Mouse (Mus musculus) erythroblast, embryonic 14.5 days (primary cell): Measurements from ENCODE around the gene Kcnk13. TPM values are rescaled to one million over a fixed set of nuclear protein-coding genes. Genes with fewer than 3 reads are reported as not detected.

Experiments used
- H3K27me3 ChIP-seq: 2 replicates; pipeline ENCODE4 v1.6.1; 2012; ENCODE audit warnings: inconsistent platforms; ENCODE audit not compliant: control insufficient read depth
- H3K36me3 ChIP-seq: 2 replicates; pipeline ENCODE4 v1.6.1; 2012; ENCODE audit warnings: mild to moderate bottlenecking, inconsistent platforms; ENCODE audit not compliant: control insufficient read depth
- H3K4me1 ChIP-seq: 2 replicates; pipeline ENCODE4 v1.6.1; 2012; ENCODE audit warnings: inconsistent platforms; ENCODE audit not compliant: control insufficient read depth
- H3K4me3 ChIP-seq: replicated peaks from 2 replicates; pipeline ENCODE3; 2012; ENCODE audit warnings: moderate library complexity, mild to moderate bottlenecking, inconsistent platforms
- H3K9me3 ChIP-seq: 2 replicates; pipeline ENCODE4 v1.6.1; 2012; ENCODE audit warnings: low read length, inconsistent platforms, mixed read lengths; ENCODE audit not compliant: control insufficient read depth
- GATA1 ChIP-seq: IDR thresholded peaks from 2 replicates; pipeline ENCODE4 v1.6.1; 2012; ENCODE audit warnings: low read length, inconsistent platforms, mixed read lengths
- TAL1 ChIP-seq: IDR thresholded peaks from 3 replicates; pipeline ENCODE4 v1.6.1; 2012; ENCODE audit warnings: low read length, inconsistent platforms, mixed read lengths
- polyA plus RNA-seq: library from polyadenylated mRNA; stranded (reverse); fragments of >175 nt; gene quantifications from 2 replicates; pipeline ENCODE4 v1.2.3, GENCODE M21; 2012

The Kcnk13 gene
- polyA plus RNA-seq, 1 experiment, result not detected

DNA sequence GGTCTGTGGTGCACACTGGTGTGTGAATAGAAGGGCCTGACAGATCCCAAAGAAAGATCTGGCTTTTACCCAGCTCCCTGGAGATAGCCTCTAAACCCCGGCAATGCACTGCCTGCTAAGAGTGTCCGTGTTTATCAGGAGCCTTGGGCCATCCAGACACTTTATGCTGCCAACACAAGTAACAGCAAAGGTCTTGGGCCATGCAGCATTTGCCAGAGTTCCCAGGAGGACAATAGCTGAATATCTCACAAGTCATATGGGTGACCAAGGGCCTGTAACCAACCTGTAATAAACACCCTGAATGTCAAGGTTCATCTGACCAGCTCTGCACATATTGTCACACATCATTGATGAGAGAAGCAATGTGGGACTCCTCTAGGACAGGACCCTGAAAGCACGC, 123.7 kb downstream of the Kcnk13 start:
- H3K9me3 ChIP-seq, result peaks cover 2% of the 10 kb centered on the region; the same call in 1 of the 2 replicates
- no peaks in the 10 kb centered on the region for H3K36me3 ChIP-seq
- TF ChIP-seq GATA1, result no peak
- TF ChIP-seq TAL1, result no peak
- H3K4me1 ChIP-seq, result no peaks in the 10 kb centered on the region
- no peak overlapping the region for H3K4me3 ChIP-seq
- no peaks in the 10 kb centered on the region; the same call in 1 of the 2 replicates for H3K27me3 ChIP-seq

DNA sequence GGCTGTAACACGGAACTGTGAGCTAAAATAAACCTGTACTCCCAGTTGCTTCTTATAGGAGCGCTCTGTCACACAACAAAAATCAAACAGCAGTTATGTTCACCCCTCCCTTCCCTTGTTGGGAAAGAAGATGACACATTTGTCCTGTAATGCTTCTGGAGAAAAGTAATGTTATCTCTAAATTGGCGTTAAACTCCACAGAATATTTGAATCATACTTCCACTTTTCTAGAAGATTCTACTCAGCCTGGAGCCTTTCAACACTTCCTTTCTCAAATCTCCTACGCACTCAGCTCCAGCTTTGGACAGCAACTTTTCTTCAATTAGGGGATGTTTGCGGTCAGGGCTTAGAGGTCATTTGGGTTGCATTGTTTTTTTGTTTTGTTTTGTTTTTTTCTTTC, 125.0 kb downstream of the Kcnk13 start:
- TF ChIP-seq TAL1, result no peak
- TF ChIP-seq GATA1, result no peak
- Histone ChIP-seq H3K27me3 (no peaks in the 10 kb centered on the region), H3K36me3 (no peaks in the 10 kb centered on the region), H3K4me1 (no peaks in the 10 kb centered on the region), H3K4me3 (no peak overlapping the region), H3K9me3 (no peaks in the 10 kb centered on the region)

- no peak for TF ChIP-seq GATA1
- no peak for TF ChIP-seq TAL1
- no peaks in the 10 kb centered on the region for H3K9me3 ChIP-seq
- H3K4me1 ChIP-seq, result no peaks in the 10 kb centered on the region
- no peaks in the 10 kb centered on the region for H3K27me3 ChIP-seq
- H3K4me3 ChIP-seq, result no peak overlapping the region
- no peaks in the 10 kb centered on the region for H3K36me3 ChIP-seq
These were observed 126.5 kb downstream of the Kcnk13 start for GRCm38 (mm10) chr12:100090750-100091149.

DNA sequence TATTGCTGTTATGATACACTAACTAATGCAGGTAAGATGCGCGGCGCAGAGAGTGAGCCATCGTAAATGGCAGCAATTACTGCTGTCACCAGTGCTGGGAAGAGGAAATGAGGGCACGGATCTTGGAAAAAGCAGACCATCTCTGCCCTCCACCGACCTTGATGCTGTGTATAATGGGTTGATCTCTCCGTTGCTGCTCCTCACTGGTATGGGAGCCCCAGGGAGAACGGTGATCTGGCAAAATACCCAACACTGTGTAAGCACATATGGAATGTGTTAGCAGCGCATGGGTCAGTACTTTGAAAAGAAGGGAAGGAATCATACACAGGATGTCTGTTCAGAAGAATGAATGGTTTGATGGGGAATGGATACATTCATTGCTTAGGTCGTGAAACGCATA, 128.7 kb downstream of the Kcnk13 start:
- H3K4me1 ChIP-seq, result no peaks in the 10 kb centered on the region
- no peaks in the 10 kb centered on the region for H3K27me3 ChIP-seq
- H3K36me3 ChIP-seq, result no peaks in the 10 kb centered on the region
- TF ChIP-seq GATA1 (no peak), TAL1 (no peak)
- no peaks in the 10 kb centered on the region for H3K9me3 ChIP-seq
- H3K4me3 ChIP-seq, result no peak overlapping the region

DNA sequence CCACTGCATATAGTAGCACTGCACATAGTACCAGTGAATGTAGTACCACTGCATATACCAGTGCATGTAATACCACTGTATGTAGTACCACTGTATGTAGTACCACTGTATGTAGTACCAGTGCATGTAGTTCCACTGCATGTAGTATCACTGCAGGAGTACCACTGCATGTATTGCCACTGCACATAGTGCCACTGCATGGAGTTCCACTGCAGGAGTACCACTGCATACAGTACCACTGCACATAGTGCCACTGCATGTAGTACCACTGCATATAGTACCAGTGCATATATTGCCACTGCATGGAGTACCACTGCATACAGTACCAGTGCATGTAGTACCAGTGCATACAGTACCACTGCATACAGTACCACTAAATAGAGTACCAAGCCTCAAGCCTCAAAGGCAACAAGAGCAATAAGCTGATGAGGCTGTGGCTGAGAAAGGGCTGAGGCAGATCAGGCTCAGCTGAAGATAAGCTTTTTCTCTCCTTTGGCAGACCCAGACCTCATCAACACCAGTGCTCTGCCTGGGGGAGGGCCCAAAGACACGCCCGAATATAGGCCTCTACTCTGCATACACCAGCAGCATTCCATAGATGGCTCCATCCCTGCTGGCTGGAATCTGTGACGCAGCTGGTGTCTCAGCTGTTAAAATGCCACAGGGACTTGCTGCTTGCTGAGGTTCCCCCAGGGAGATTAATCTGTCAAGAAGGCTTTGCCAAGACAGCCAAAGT, 135.8 kb downstream of the Kcnk13 start:
- no peak for TF ChIP-seq GATA1
- no peak for TF ChIP-seq TAL1

GRCm38 (mm10) chr12:100100707-100101030, 136.4 kb downstream of the Kcnk13 start:
- Histone ChIP-seq H3K27me3 (no peaks in the 10 kb centered on the region), H3K9me3 (no peaks in the 10 kb centered on the region), H3K36me3 (no peaks in the 10 kb centered on the region), H3K4me1 (no peaks in the 10 kb centered on the region), H3K4me3 (no peak overlapping the region)
- TF ChIP-seq TAL1, result no peak
- no peak for TF ChIP-seq GATA1

More for the DNA sequence above, 135.8 kb downstream of the Kcnk13 start:
- Histone ChIP-seq H3K4me3 (no peak overlapping the region), H3K36me3 (no peaks in the 10 kb centered on the region), H3K4me1 (no peaks in the 10 kb centered on the region), H3K9me3 (no peaks in the 10 kb centered on the region), H3K27me3 (no peaks in the 10 kb centered on the region)

DNA sequence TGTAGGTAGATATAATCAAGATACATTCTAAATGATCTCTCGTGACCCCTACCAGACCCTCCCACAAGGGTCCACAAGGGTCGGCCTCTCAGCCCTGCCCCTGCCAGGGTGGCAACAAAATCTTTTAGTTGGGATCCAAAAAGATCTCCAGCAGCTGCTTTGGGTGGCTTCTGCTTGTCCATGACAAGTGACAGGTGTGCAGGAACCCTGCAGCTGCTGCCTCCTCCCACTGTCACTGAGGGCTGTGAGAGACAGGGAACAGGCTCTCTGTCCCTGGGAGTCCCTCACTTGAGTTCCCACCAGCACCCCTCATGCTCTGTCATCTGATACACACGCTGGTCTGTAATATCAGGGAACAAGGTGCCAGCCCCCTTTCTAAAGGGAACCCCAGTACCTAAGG, 137.4 kb downstream of the Kcnk13 start:
- TF ChIP-seq GATA1 (no peak), TAL1 (no peak)
- Histone ChIP-seq H3K27me3 (no peaks in the 10 kb centered on the region), H3K4me3 (no peak overlapping the region), H3K9me3 (no peaks in the 10 kb centered on the region), H3K4me1 (peaks cover 4% of the 10 kb centered on the region), H3K36me3 (no peaks in the 10 kb centered on the region)

- Histone ChIP-seq H3K27me3 (no peaks in the 10 kb centered on the region), H3K4me3 (no peak overlapping the region), H3K4me1 (peaks cover 16% of the 10 kb centered on the region), H3K36me3 (no peaks in the 10 kb centered on the region), H3K9me3 (no peaks in the 10 kb centered on the region)
- no peak for TF ChIP-seq GATA1
- TF ChIP-seq TAL1, result no peak
These were observed 140.2 kb downstream of the Kcnk13 start for GRCm38 (mm10) chr12:100104530-100104929.

DNA sequence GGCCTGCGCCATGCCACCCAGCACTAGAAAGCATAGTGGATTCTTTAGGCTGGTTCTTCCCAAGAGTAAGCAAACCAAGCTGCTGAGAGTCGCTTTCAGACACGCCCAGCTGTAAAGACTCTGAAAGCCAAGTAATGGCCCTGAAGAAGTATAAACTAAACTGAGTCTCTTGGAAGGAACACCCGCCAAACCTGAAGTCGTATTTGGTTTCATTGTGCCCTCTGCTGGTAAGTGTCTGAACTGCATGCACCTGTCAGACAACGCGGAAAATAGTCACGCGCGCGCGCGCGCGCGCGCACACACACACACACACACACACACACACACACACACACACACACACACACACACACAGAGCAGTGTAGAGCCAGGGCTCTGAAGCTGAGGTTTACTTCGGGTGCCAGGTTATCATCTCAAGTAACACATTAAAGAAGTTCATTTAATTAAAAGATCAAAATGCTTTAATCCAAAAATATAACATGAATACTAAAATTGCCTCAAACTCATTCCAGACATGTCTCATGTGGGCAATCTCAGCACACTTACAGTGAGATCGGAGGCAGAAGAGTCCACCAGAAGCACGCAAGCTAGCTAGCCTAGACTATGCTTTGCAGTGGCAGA, 142.1 kb downstream of the Kcnk13 start:
- TF ChIP-seq TAL1 (no peak), GATA1 (no peak)
- no peaks in the 10 kb centered on the region for H3K27me3 ChIP-seq
- no peaks in the 10 kb centered on the region for H3K9me3 ChIP-seq
- peaks cover 28% of the 10 kb centered on the region for H3K4me1 ChIP-seq
- peaks cover 3% of the 10 kb centered on the region for H3K36me3 ChIP-seq
- H3K4me3 ChIP-seq, result no peak overlapping the region

DNA sequence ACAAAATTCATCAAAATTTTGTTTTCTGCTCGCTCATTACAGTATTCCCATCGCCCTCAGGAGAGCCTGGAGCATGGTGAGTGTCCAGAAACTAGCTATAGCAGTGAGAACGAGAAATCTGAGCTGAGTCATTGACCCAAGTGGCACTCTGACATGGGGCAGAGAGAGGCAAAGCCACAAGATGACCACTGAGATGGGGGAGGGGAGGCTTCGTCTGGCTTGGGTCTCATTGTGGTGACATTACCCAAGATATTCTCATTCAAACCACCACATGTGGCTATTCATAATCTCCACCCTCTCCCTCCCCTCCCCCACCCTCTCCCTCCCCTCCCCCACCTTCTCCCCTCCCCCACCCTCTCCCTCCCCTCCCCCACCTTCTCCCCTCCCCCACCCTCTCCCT, 143.1 kb downstream of the Kcnk13 start:
- no peaks in the 10 kb centered on the region for H3K27me3 ChIP-seq
- no peak overlapping the region for H3K4me3 ChIP-seq
- no peaks in the 10 kb centered on the region for H3K9me3 ChIP-seq
- peaks cover 14% of the 10 kb centered on the region for H3K36me3 ChIP-seq
- TF ChIP-seq GATA1, result no peak
- no peak for TF ChIP-seq TAL1
- peaks cover 35% of the 10 kb centered on the region for H3K4me1 ChIP-seq
